In the genomic region with DNA sequence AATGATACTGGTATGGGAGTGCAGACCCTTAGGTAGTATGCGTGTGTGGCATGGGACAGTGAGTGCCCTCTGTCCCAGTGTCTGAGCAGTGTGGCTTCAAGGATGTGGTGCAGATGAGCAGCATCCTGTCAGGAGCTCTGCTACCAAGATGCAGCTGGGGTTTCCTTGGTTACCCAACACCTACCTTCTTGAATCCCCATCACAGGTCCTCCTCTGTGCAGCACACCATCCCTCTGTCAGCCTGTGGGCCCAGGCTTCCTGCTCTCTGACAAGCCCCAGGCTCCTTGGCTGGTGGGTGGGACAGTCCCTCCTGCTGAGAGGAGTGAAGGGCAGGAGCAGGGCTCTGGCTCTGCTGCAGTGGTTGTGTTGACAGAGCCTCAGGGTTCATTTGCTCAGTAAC, we compare ENCODE assay signal across 24 mouse cellular contexts. TPM values are rescaled to one million over a fixed set of nuclear protein-coding genes. Genes with fewer than 3 reads are reported as not detected.
DNase-seq lines count a peak whose midpoint lies in the region; ATAC-seq and TF ChIP-seq lines count a peak whose summit lies in the region.
"Had no signal": no experiment of that assay in that cellular context is flagged by ENCODE, and none has a peak within 500 bp of the region (broad histone marks: within the 10 kb centered on the region; RNA-seq: fewer than 3 reads in every experiment).

No protein-coding gene starts in this region.

- no peaks in the 10 kb centered on the region for H3K27me3 ChIP-seq in midbrain, embryonic 10.5 days (ENCODE audit: low read depth, poor library complexity, severe bottlenecking)
- no peaks in the 10 kb centered on the region for H3K27me3 ChIP-seq in midbrain, embryonic 14.5 days (ENCODE audit: control insufficient read depth, insufficient read depth, low read length)
- peaks cover 3% of the 10 kb centered on the region for H3K27me3 ChIP-seq in heart, embryonic 11.5 days (ENCODE audit: control insufficient read depth, insufficient read depth, low read length)
- H3K27me3 ChIP-seq: embryonic facial prominence, embryonic 15.5 days; heart, embryonic 15.5 days; hindbrain, embryonic 13.5 days had no signal

- peaks cover 73% of the 10 kb centered on the region for H3K36me3 ChIP-seq in midbrain, embryonic 10.5 days
- H3K36me3 ChIP-seq in midbrain, embryonic 14.5 days (ENCODE audit: control insufficient read depth, insufficient read depth, low read length): peaks cover 53% of the 10 kb centered on the region
- H3K36me3 ChIP-seq in heart, embryonic 11.5 days (ENCODE audit: control insufficient read depth, insufficient read depth, low read length): 0 out of 2 replicates have a peak, but pooled peaks cover 4% of the 10 kb centered on the region

- WGBS in midbrain, embryonic 10.5 days: 91% methylated on average over 1 of the region's 1 CpGs
- 87% methylated on average over 1 of the region's 1 CpGs for WGBS in midbrain, embryonic 14.5 days
- WGBS in heart, embryonic 11.5 days (ENCODE audit: insufficient replicate concordance): 89% methylated on average over 1 of the region's 1 CpGs

- no peak for TF ChIP-seq POLR2A in cortical plate, adult 2 months (IDR thresholded peaks at IDR 0.05; ENCODE audit: extremely low read depth, insufficient read depth, low read length)

- no peak overlapping the region for H3K4me2 ChIP-seq in midbrain, embryonic 14.5 days (ENCODE audit: low read length)
- H3K4me2 ChIP-seq in heart, embryonic 11.5 days: no peak overlapping the region
- H3K4me2 ChIP-seq: embryonic facial prominence, embryonic 15.5 days; heart, embryonic 15.5 days; hindbrain, embryonic 13.5 days had no signal

- no peak overlapping the region for H3K4me3 ChIP-seq in midbrain, embryonic 10.5 days
- H3K4me3 ChIP-seq in midbrain, embryonic 14.5 days (replicated peaks; ENCODE audit: low read depth, low read length): no peak overlapping the region
- H3K4me3 ChIP-seq in cortical plate, adult 2 months (ENCODE audit: insufficient read depth, low read length): no peak overlapping the region
- no peak overlapping the region for H3K4me3 ChIP-seq in heart, embryonic 11.5 days (ENCODE audit: low read depth, low read length)
- H3K4me3 ChIP-seq: embryonic facial prominence, embryonic 15.5 days; erythroblast, embryonic 14.5 days; forebrain, embryonic 10.5 days; heart, embryonic 10.5 days; heart, embryonic 15.5 days; hindbrain, embryonic 13.5 days had no signal

- ATAC-seq in midbrain, embryonic 14.5 days (ENCODE audit: low FRiP score, low TSS enrichment): no peak
- ATAC-seq in heart, embryonic 11.5 days (replicated peaks; ENCODE audit: insufficient number of reproducible peaks, low FRiP score, low TSS enrichment): no peak
- ATAC-seq: CD4-positive, CD25-positive, alpha-beta regulatory T cell, adult 4 months; forebrain, embryonic 14.5 days; hindbrain, postnatal 0 days had no signal

- peak overlapping the region; percentile 46; the same call in 1 of the 2 replicates for H3K27ac ChIP-seq in midbrain, embryonic 10.5 days (replicated peaks)
- H3K27ac ChIP-seq in midbrain, embryonic 14.5 days (replicated peaks; ENCODE audit: low read depth, low read length): no peak overlapping the region
- peak overlapping the region; percentile 11; the same call in 1 of the 2 replicates for H3K27ac ChIP-seq in cortical plate, adult 2 months (ENCODE audit: insufficient read depth, low read length)
- no peak overlapping the region for H3K27ac ChIP-seq in heart, embryonic 11.5 days (ENCODE audit: low read depth, low read length)
- H3K27ac ChIP-seq: embryonic facial prominence, embryonic 15.5 days; forebrain, embryonic 10.5 days; heart, embryonic 10.5 days; heart, embryonic 15.5 days; hindbrain, embryonic 13.5 days; hindbrain, postnatal 0 days had no signal

- peak; percentile 12 for DNase-seq in cerebellum, adult 9-11 months
- DNase-seq in cerebellum, adult 18-20 months: no peak
- no peak for DNase-seq in midbrain, embryonic 10.5 days (ENCODE audit: low spot score)
- DNase-seq in midbrain, embryonic 14.5 days: no peak
- no peak for DNase-seq in ovary, postnatal 36 days (ENCODE audit: low spot score)
- DNase-seq: B cell, adult 2 months; cerebellum, adult 11-12 months; cerebellum, postnatal 10 days; embryo, embryonic 11 days; gastrocnemius, postnatal 10 days; heart, adult 18-20 months; heart, postnatal 14 days had no signal

- no peaks in the 10 kb centered on the region for H3K9me3 ChIP-seq in midbrain, embryonic 10.5 days (replicated peaks)
- no peaks in the 10 kb centered on the region for H3K9me3 ChIP-seq in midbrain, embryonic 14.5 days (ENCODE audit: control insufficient read depth, low read length)
- H3K9me3 ChIP-seq in heart, embryonic 11.5 days (replicated peaks; ENCODE audit: control insufficient read depth, low read length): no peaks in the 10 kb centered on the region
- H3K9me3 ChIP-seq: embryonic facial prominence, embryonic 15.5 days; forebrain, embryonic 10.5 days; G1E; heart, embryonic 10.5 days; heart, embryonic 15.5 days; hindbrain, embryonic 13.5 days had no signal

- H3K9ac ChIP-seq in midbrain, embryonic 14.5 days (replicated peaks; ENCODE audit: low read length): no peak overlapping the region
- H3K9ac ChIP-seq in heart, embryonic 11.5 days (ENCODE audit: low read depth, low read length): no peak overlapping the region
- H3K9ac ChIP-seq: embryonic facial prominence, embryonic 15.5 days; heart, embryonic 15.5 days; hindbrain, embryonic 13.5 days had no signal

- H3K4me1 ChIP-seq in midbrain, embryonic 10.5 days: peaks cover 33% of the 10 kb centered on the region
- H3K4me1 ChIP-seq in midbrain, embryonic 14.5 days (ENCODE audit: control insufficient read depth, insufficient read depth, low read length): peaks cover 12% of the 10 kb centered on the region
- peaks cover 6% of the 10 kb centered on the region for H3K4me1 ChIP-seq in cortical plate, adult 2 months (ENCODE audit: control insufficient read depth, insufficient read depth, low read length)
- H3K4me1 ChIP-seq in heart, embryonic 11.5 days (ENCODE audit: control insufficient read depth, insufficient read depth, low read length): 0 out of 2 replicates have a peak, but pooled peaks cover 3% of the 10 kb centered on the region
- H3K4me1 ChIP-seq: heart, embryonic 15.5 days had no signal

- no peak for TF ChIP-seq CTCF in cortical plate, adult 2 months (IDR thresholded peaks at IDR 0.05; ENCODE audit: extremely low read depth, insufficient read depth, low read length)

RNA-seq across cellular contexts. Expression of gene Asphd2, which starts 17.3 kb away (rescaled TPM):
- polyA plus RNA-seq in midbrain, embryonic 10.5 days (2016; fragmentation: Nextera tagmentation; extraction: Ambion mirVana): 17.7 and 22.0 TPM in 2 replicates
- 91.5 and 103 TPM in 2 replicates for polyA plus RNA-seq in midbrain, embryonic 14.5 days (2014; fragmentation: Nextera tagmentation; extraction: Ambion mirVana)
- polyA plus RNA-seq in cortical plate, adult 2 months (2012; rRNA removed): 181 and 198 TPM in 2 replicates
- 4.8 and 5.4 TPM in 2 replicates for polyA plus RNA-seq in heart, embryonic 11.5 days (2014; fragmentation: Nextera tagmentation; extraction: Ambion mirVana)
- polyA plus RNA-seq: CD4-positive, CD25-positive, alpha-beta regulatory T cell, adult 4 months; erythroblast, embryonic 14.5 days; G1E had no signal

RNA-seq across cellular contexts. Expression of gene Gm6583, which starts 21.5 kb away (rescaled TPM):
- polyA plus RNA-seq in midbrain, embryonic 10.5 days (2016; fragmentation: Nextera tagmentation; extraction: Ambion mirVana): 0.26 and 0.34 TPM in 2 replicates
- polyA plus RNA-seq in midbrain, embryonic 14.5 days (2014; fragmentation: Nextera tagmentation; extraction: Ambion mirVana): 0.12 and 0.26 TPM in 2 replicates
- polyA plus RNA-seq in cortical plate, adult 2 months (2012; rRNA removed): 0.04 and 0.13 TPM in 2 replicates
- 0.25 and 0.40 TPM in 2 replicates for polyA plus RNA-seq in heart, embryonic 11.5 days (2014; fragmentation: Nextera tagmentation; extraction: Ambion mirVana)
- polyA plus RNA-seq: G1E had no signal

RNA-seq across cellular contexts. Expression of gene Hps4, which starts 34.5 kb away (rescaled TPM):
- polyA plus RNA-seq in midbrain, embryonic 10.5 days (2016; fragmentation: Nextera tagmentation; extraction: Ambion mirVana): 35.9 and 43.0 TPM in 2 replicates
- polyA plus RNA-seq in midbrain, embryonic 14.5 days (2014; fragmentation: Nextera tagmentation; extraction: Ambion mirVana): 42.0 and 47.4 TPM in 2 replicates
- 47.2 and 53.5 TPM in 2 replicates for polyA plus RNA-seq in cortical plate, adult 2 months (2012; rRNA removed)
- polyA plus RNA-seq in heart, embryonic 11.5 days (2014; fragmentation: Nextera tagmentation; extraction: Ambion mirVana): 19.3 and 21.4 TPM in 2 replicates

RNA-seq across cellular contexts. Expression of gene Srrd, which starts 34.5 kb away (rescaled TPM):
- polyA plus RNA-seq in midbrain, embryonic 10.5 days (2016; fragmentation: Nextera tagmentation; extraction: Ambion mirVana): 48.7 and 51.0 TPM in 2 replicates
- polyA plus RNA-seq in midbrain, embryonic 14.5 days (2014; fragmentation: Nextera tagmentation; extraction: Ambion mirVana): 52.4 and 68.6 TPM in 2 replicates
- 61.9 and 64.7 TPM in 2 replicates for polyA plus RNA-seq in cortical plate, adult 2 months (2012; rRNA removed)
- polyA plus RNA-seq in heart, embryonic 11.5 days (2014; fragmentation: Nextera tagmentation; extraction: Ambion mirVana): 24.5 and 27.3 TPM in 2 replicates

RNA-seq across cellular contexts. Expression of gene Tfip11, which starts 51.2 kb away (rescaled TPM):
- polyA plus RNA-seq in midbrain, embryonic 10.5 days (2016; fragmentation: Nextera tagmentation; extraction: Ambion mirVana): 43.0 and 47.6 TPM in 2 replicates
- 29.1 and 29.9 TPM in 2 replicates for polyA plus RNA-seq in midbrain, embryonic 14.5 days (2014; fragmentation: Nextera tagmentation; extraction: Ambion mirVana)
- polyA plus RNA-seq in cortical plate, adult 2 months (2012; rRNA removed): 39.4 and 42.3 TPM in 2 replicates
- polyA plus RNA-seq in heart, embryonic 11.5 days (2014; fragmentation: Nextera tagmentation; extraction: Ambion mirVana): 13.7 and 15.9 TPM in 2 replicates

Comparison
In these comparisons a context has a peak if more than half of its experiments do, and no peak if none do; other contexts are left out.
1. H3K27ac ChIP-seq: peak in midbrain, embryonic 10.5 days (single experiment) and cortical plate, adult 2 months (single experiment); none in midbrain, embryonic 14.5 days (single experiment) and heart, embryonic 11.5 days (single experiment).